Mouse (Mus musculus) brain, embryonic 14.5 days (tissue): ENCODE data around the gene Epsti1. TPM values are rescaled to one million over a fixed set of nuclear protein-coding genes. Genes with fewer than 3 reads are reported as not detected.

Experiments used
- DNase-seq: peaks from one replicate; pipeline ENCODE4 v3.0.0-alpha.2; 2011; ENCODE audit warnings: low read depth
- CTCF ChIP-seq: fragments of 200-500 bp; IDR thresholded peaks from 2 replicates; pipeline ENCODE4 v1.5.1; 2012; ENCODE audit warnings: inconsistent platforms, mild to moderate bottlenecking, moderate library complexity, borderline replicate concordance; ENCODE audit not compliant: insufficient read depth, insufficient read length; ENCODE audit errors: extremely low read depth
- POLR2A ChIP-seq: fragments of 200-500 bp; IDR thresholded peaks from 2 replicates; pipeline ENCODE4 v1.6.1; 2012; ENCODE audit warnings: mild to moderate bottlenecking, inconsistent platforms, borderline replicate concordance; ENCODE audit not compliant: poor library complexity, insufficient read depth, insufficient read length, severe bottlenecking; ENCODE audit errors: extremely low read depth
- polyA plus RNA-seq: library from polyadenylated mRNA; depleted of rRNA; stranded (reverse); fragments of >200 nt; gene quantifications from 2 replicates; pipeline ENCODE4 v1.2.3, GENCODE M21; 2012; rRNA removed

Epsti1 gene
- polyA plus RNA-seq, 1 experiment = 0.15 TPM

- TF ChIP-seq POLR2A (no peak), CTCF (no peak)
- no peak for DNase-seq
Observed at GRCm38 (mm10) chr14:78040643-78041042, 136.6 kb downstream of the Epsti1 start.

- DNase-seq = no peak
Observed at GRCm38 (mm10) chr14:78041886-78042526, 138.0 kb downstream of the Epsti1 start.

GRCm38 (mm10) chr14:78043079-78043478 is 139.0 kb downstream of the Epsti1 start:
- DNase-seq = no peak

More at GRCm38 (mm10) chr14:78041886-78042526, 138.0 kb downstream of the Epsti1 start:
- TF ChIP-seq POLR2A (no peak), CTCF (peak; percentile 28; the same call in 1 of the 2 replicates)

GRCm38 (mm10) chr14:78048258-78048657 is 144.2 kb downstream of the Epsti1 start:
- no peak for TF ChIP-seq CTCF
- TF ChIP-seq POLR2A = no peak
- DNase-seq = no peak

More at GRCm38 (mm10) chr14:78043079-78043478, 139.0 kb downstream of the Epsti1 start:
- TF ChIP-seq POLR2A (no peak), CTCF (no peak)

GRCm38 (mm10) chr14:78048674-78049073 is 144.6 kb downstream of the Epsti1 start:
- TF ChIP-seq CTCF (no peak), POLR2A (no peak)
- no peak for DNase-seq

Other genes starting within 250 kb of the Epsti1 start
- gene Dnajc15, start 29.1 kb upstream of the Epsti1 start, polyA plus RNA-seq = 14.2 and 15.5 TPM in 2 replicates
- gene Fam216b, start 184.8 kb downstream of the Epsti1 start, polyA plus RNA-seq = 0.37 and 0.38 TPM in 2 replicates